Mouse (Mus musculus): ENCODE measurements at regions not wholly inside any gene's neighbourhood (a gene's known extent, or its start where the extent isn't known, plus 50 kb on each side); places are given as distances from the start of the nearest gene placed in this dataset.

GRCm38 (mm10) chr10:9087871-9088270 lies 202.0 kb upstream of the Sash1 start:
- DNase-seq (ENCODE audit: extremely low spot score in 1 of 2, low spot score in 1 of 2), result no peak

GRCm38 (mm10) chr10:9087171-9087570 lies 201.3 kb upstream of the Sash1 start:
- no peak for DNase-seq (ENCODE audit: extremely low spot score in 1 of 2, low spot score in 1 of 2)

- DNase-seq (ENCODE audit: extremely low spot score in 1 of 2, low spot score in 1 of 2), result no peak
Measured at GRCm38 (mm10) chr10:9086666-9087065, 200.8 kb upstream of the Sash1 start.

GRCm38 (mm10) chr10:9085441-9085840 lies 199.6 kb upstream of the Sash1 start:
- no peak for DNase-seq (ENCODE audit: extremely low spot score in 1 of 2, low spot score in 1 of 2)

- no peak for DNase-seq (ENCODE audit: extremely low spot score in 1 of 2, low spot score in 1 of 2)
Measured at GRCm38 (mm10) chr10:9074916-9075315, 189.0 kb upstream of the Sash1 start.

- DNase-seq (ENCODE audit: extremely low spot score in 1 of 2, low spot score in 1 of 2), result peak in 1 of 2 experiments; percentile 50
Measured at GRCm38 (mm10) chr10:9071630-9072029, 185.8 kb upstream of the Sash1 start.

GRCm38 (mm10) chr10:9069608-9070190 lies 183.8 kb upstream of the Sash1 start:
- DNase-seq (ENCODE audit: extremely low spot score in 1 of 2, low spot score in 1 of 2), result no peak

- no peak for DNase-seq (ENCODE audit: extremely low spot score in 1 of 2, low spot score in 1 of 2)
Measured at GRCm38 (mm10) chr10:9066566-9066965, 180.7 kb upstream of the Sash1 start.

- no peak for DNase-seq (ENCODE audit: extremely low spot score in 1 of 2, low spot score in 1 of 2)
Measured at GRCm38 (mm10) chr10:9061979-9062378, 176.1 kb upstream of the Sash1 start.

GRCm38 (mm10) chr10:9055274-9055673 lies 169.4 kb upstream of the Sash1 start:
- no peak for DNase-seq (ENCODE audit: extremely low spot score in 1 of 2, low spot score in 1 of 2)

- DNase-seq (ENCODE audit: extremely low spot score in 1 of 2, low spot score in 1 of 2), result peak; percentile 23 to 74
Measured at GRCm38 (mm10) chr10:9053371-9053770, 167.5 kb upstream of the Sash1 start.

GRCm38 (mm10) chr10:9047341-9047740 lies 161.5 kb upstream of the Sash1 start:
- no peak for DNase-seq (ENCODE audit: extremely low spot score in 1 of 2, low spot score in 1 of 2)

GRCm38 (mm10) chr10:9044746-9045370 lies 159.0 kb upstream of the Sash1 start:
- no peak for DNase-seq (ENCODE audit: extremely low spot score in 1 of 2, low spot score in 1 of 2)

GRCm38 (mm10) chr10:9043507-9043906 lies 157.6 kb upstream of the Sash1 start:
- no peak for DNase-seq (ENCODE audit: extremely low spot score in 1 of 2, low spot score in 1 of 2)

- no peak for DNase-seq (ENCODE audit: extremely low spot score in 1 of 2, low spot score in 1 of 2)
Measured at GRCm38 (mm10) chr10:9030486-9030885, 144.6 kb upstream of the Sash1 start.

- DNase-seq (ENCODE audit: extremely low spot score in 1 of 2, low spot score in 1 of 2), result no peak
Measured at GRCm38 (mm10) chr10:9029506-9029905, 143.6 kb upstream of the Sash1 start.

GRCm38 (mm10) chr10:9027070-9027807 lies 141.4 kb upstream of the Sash1 start:
- peak in 1 of 2 experiments; percentile 53 for DNase-seq (ENCODE audit: extremely low spot score in 1 of 2, low spot score in 1 of 2)

GRCm38 (mm10) chr10:9014810-9015505 lies 129.1 kb upstream of the Sash1 start:
- peak in 1 of 2 experiments; percentile 48 for DNase-seq (ENCODE audit: extremely low spot score in 1 of 2, low spot score in 1 of 2)

GRCm38 (mm10) chr10:9013549-9013925 lies 127.7 kb upstream of the Sash1 start:
- no peak for DNase-seq (ENCODE audit: extremely low spot score in 1 of 2, low spot score in 1 of 2)

GRCm38 (mm10) chr10:9012829-9013548 lies 127.1 kb upstream of the Sash1 start:
- DNase-seq (ENCODE audit: extremely low spot score in 1 of 2, low spot score in 1 of 2), result peak; percentile 20 to 83

GRCm38 (mm10) chr10:9011906-9012305 lies 126.0 kb upstream of the Sash1 start:
- no peak for DNase-seq (ENCODE audit: extremely low spot score in 1 of 2, low spot score in 1 of 2)
